Mouse (Mus musculus) stomach, postnatal 0 days (tissue): ENCODE measurements around the gene Spata2.

Source experiments
- CTCF ChIP-seq: IDR thresholded peaks from 2 replicates; pipeline ENCODE4 v1.5.1; 2016; ENCODE audit warnings: antibody characterized with exemption, low read depth, mild to moderate bottlenecking, moderate library complexity
- EP300 ChIP-seq: optimal IDR thresholded peaks from 2 replicates; pipeline ENCODE3; 2016; ENCODE audit warnings: antibody characterized with exemption

GRCm38 (mm10) chr2:167482681-167483080 is 10.0 kb downstream of the Spata2 start:
- no peak for TF ChIP-seq CTCF
- TF ChIP-seq EP300, result no peak
